ENCODE assay signal across 11 mouse cellular contexts in the genomic region with DNA sequence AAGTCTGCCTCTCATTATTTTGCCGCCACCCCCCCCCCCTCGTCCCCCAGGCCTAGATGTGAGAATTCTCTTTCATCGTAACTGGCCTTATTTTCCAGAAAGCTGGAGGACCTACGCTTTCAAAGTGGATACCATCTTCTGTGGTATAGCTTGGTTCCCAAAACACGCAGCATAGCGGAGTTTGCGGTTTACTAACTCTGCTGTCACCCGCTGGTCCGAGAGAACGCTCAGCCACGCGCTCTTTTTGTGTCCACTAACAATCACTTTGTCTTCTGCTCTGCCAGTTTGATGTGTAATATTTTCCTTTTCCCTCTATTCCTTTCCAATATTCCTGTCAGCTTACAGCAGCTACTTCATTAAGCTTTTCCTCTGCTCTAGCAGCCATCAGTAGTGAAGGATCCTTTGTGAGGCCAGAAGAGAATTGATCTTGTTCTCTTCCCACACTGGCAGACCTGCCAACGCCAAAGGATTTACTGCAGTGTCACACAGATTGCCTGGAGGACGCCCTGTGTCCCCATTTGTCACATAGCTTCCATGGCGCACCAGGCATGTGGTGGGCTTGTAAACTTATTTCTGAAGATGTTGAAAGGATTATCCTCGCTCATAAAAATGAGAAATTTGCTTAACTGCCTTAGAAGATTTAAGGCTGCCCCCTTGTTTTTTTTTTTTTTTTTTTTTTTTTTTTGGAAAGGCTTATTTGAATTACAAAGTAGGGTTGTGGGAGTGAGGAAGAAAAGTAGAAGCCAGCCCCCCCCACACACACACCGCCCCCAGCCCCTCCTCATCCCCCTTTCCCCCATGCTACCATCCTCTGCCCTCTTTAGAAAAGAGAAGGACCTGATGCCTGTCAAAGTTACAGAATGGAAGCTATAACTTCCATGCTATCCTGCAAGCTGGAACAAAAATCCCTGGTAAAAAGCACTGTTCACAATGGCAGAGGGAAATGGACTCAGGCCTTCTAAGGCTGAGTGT. TPM values are rescaled to one million over a fixed set of nuclear protein-coding genes. Genes with fewer than 3 reads are reported as not detected.
A peak's percentile ranks its signal among the peaks of the same experiment; 100 is the strongest.
DNase-seq lines count a peak whose midpoint lies in the region; ATAC-seq and TF ChIP-seq lines count a peak whose summit lies in the region.
"Had no signal": no experiment of that assay in that cellular context is flagged by ENCODE, and none has a peak within 500 bp of the region (broad histone marks: within the 10 kb centered on the region; RNA-seq: fewer than 3 reads in every experiment).

No protein-coding gene starts in this region.

- H3K27me3 ChIP-seq in kidney, postnatal 0 days (ENCODE audit: insufficient read depth, low read length), result no peaks in the 10 kb centered on the region; the same call in 1 of the 2 replicates
- peaks cover 37% of the 10 kb centered on the region for H3K27me3 ChIP-seq in forebrain, embryonic 12.5 days
- peaks cover 5% of the 10 kb centered on the region; the same call in 1 of the 2 replicates for H3K27me3 ChIP-seq in limb, embryonic 15.5 days
- no peaks in the 10 kb centered on the region for H3K27me3 ChIP-seq in stomach, embryonic 14.5 days (ENCODE audit: control insufficient read depth, insufficient read depth, low read length)
- 0 out of 2 replicates have a peak, but pooled peaks cover 2% of the 10 kb centered on the region for H3K27me3 ChIP-seq in liver, postnatal 0 days (ENCODE audit: insufficient read depth, low read length)

- H3K4me2 ChIP-seq in kidney, postnatal 0 days (ENCODE audit: low read length), result peak overlapping the region; percentile 21; the same call in 1 of the 2 replicates
- H3K4me2 ChIP-seq in forebrain, embryonic 12.5 days, result peak overlapping the region; percentile 52
- H3K4me2 ChIP-seq in limb, embryonic 15.5 days, result peak overlapping the region; percentile 36
- H3K4me2 ChIP-seq in stomach, embryonic 14.5 days (replicated peaks; ENCODE audit: low read depth, low read length), result peak overlapping the region; percentile 27; the same call in 1 of the 2 replicates
- no peak overlapping the region for H3K4me2 ChIP-seq in liver, postnatal 0 days (ENCODE audit: low read depth, low read length)
- H3K4me2 ChIP-seq: liver, embryonic 11.5 days had no signal

- no peak for DNase-seq in kidney, postnatal 0 days (ENCODE audit: low spot score)
- DNase-seq in kidney, postnatal 4 days, result no peak
- DNase-seq in liver, postnatal 0 days, result no peak
- no peak for DNase-seq in urinary bladder, postnatal 14 days (ENCODE audit: low spot score)

- no peaks in the 10 kb centered on the region for H3K9me3 ChIP-seq in kidney, postnatal 0 days (replicated peaks; ENCODE audit: low read length)
- no peaks in the 10 kb centered on the region for H3K9me3 ChIP-seq in forebrain, embryonic 12.5 days
- no peaks in the 10 kb centered on the region for H3K9me3 ChIP-seq in limb, embryonic 15.5 days
- H3K9me3 ChIP-seq in stomach, embryonic 14.5 days (ENCODE audit: control insufficient read depth, low read depth, low read length), result no peaks in the 10 kb centered on the region
- H3K9me3 ChIP-seq in liver, postnatal 0 days (ENCODE audit: low read length), result no peaks in the 10 kb centered on the region

- WGBS in kidney, postnatal 0 days, result 32% methylated on average over 17 of the region's 17 CpGs
- 24% methylated on average over 16 of the region's 17 CpGs for WGBS in forebrain, embryonic 12.5 days
- WGBS in limb, embryonic 15.5 days, result 35% methylated on average over 17 of the region's 17 CpGs
- WGBS in stomach, embryonic 14.5 days, result 41% methylated on average over 17 of the region's 17 CpGs
- 49% methylated on average over 17 of the region's 17 CpGs for WGBS in liver, postnatal 0 days (ENCODE audit: insufficient replicate concordance)

- no peak overlapping the region for H3K27ac ChIP-seq in kidney, postnatal 0 days
- peak overlapping the region; percentile 51; the same call in 1 of the 2 replicates for H3K27ac ChIP-seq in forebrain, embryonic 12.5 days
- H3K27ac ChIP-seq in limb, embryonic 15.5 days, result no peak overlapping the region
- no peak overlapping the region for H3K27ac ChIP-seq in stomach, embryonic 14.5 days (ENCODE audit: low read length)
- no peak overlapping the region for H3K27ac ChIP-seq in liver, postnatal 0 days (ENCODE audit: low read depth)

- no peak for TF ChIP-seq EP300 in liver, postnatal 0 days (IDR thresholded peaks at IDR 0.05; ENCODE audit: low read depth)

- no peak overlapping the region for H3K4me3 ChIP-seq in kidney, postnatal 0 days (replicated peaks; ENCODE audit: low read depth, low read length)
- peak overlapping the region; percentile 14 for H3K4me3 ChIP-seq in forebrain, embryonic 12.5 days (replicated peaks)
- H3K4me3 ChIP-seq in limb, embryonic 15.5 days, result no peak overlapping the region
- H3K4me3 ChIP-seq in stomach, embryonic 14.5 days (ENCODE audit: low read depth, low read length), result no peak overlapping the region
- H3K4me3 ChIP-seq in liver, postnatal 0 days (ENCODE audit: low read depth, low read length), result no peak overlapping the region
- H3K4me3 ChIP-seq: erythroblast, embryonic 14.5 days had no signal

- H3K9ac ChIP-seq in kidney, postnatal 0 days (ENCODE audit: low read depth, low read length), result no peak overlapping the region
- H3K9ac ChIP-seq in forebrain, embryonic 12.5 days, result peak overlapping the region; percentile 21; the same call in 1 of the 2 replicates
- no peak overlapping the region for H3K9ac ChIP-seq in limb, embryonic 15.5 days
- H3K9ac ChIP-seq in stomach, embryonic 14.5 days (replicated peaks; ENCODE audit: low read depth, low read length), result no peak overlapping the region
- H3K9ac ChIP-seq in liver, postnatal 0 days (replicated peaks), result no peak overlapping the region

- ATAC-seq in kidney, postnatal 0 days (replicated peaks; ENCODE audit: low FRiP score, low read depth), result no peak
- ATAC-seq in forebrain, embryonic 12.5 days (ENCODE audit: low FRiP score), result no peak
- ATAC-seq in limb, embryonic 15.5 days (ENCODE audit: insufficient number of reproducible peaks, low FRiP score, low TSS enrichment, low read depth), result no peak
- no peak for ATAC-seq in stomach, embryonic 14.5 days (ENCODE audit: insufficient number of reproducible peaks, insufficient read depth, low FRiP score, low read depth)
- no peak for ATAC-seq in erythroid progenitor cell, adult 5-6 weeks (replicated peaks; ENCODE audit: low FRiP score, poor library complexity, severe bottlenecking)
- no peak for ATAC-seq in liver, postnatal 0 days

- no peak for TF ChIP-seq CTCF in kidney, postnatal 0 days (IDR thresholded peaks at IDR 0.05; ENCODE audit: low read depth)
- TF ChIP-seq CTCF in liver, postnatal 0 days (IDR thresholded peaks at IDR 0.05; ENCODE audit: low read depth), result no peak

- H3K36me3 ChIP-seq in kidney, postnatal 0 days (ENCODE audit: insufficient read depth, low read length), result no peaks in the 10 kb centered on the region
- H3K36me3 ChIP-seq in forebrain, embryonic 12.5 days (replicated peaks), result no peaks in the 10 kb centered on the region
- no peaks in the 10 kb centered on the region for H3K36me3 ChIP-seq in limb, embryonic 15.5 days
- H3K36me3 ChIP-seq in stomach, embryonic 14.5 days (ENCODE audit: control insufficient read depth, insufficient read depth, low read length), result no peaks in the 10 kb centered on the region
- H3K36me3 ChIP-seq in liver, postnatal 0 days (replicated peaks; ENCODE audit: insufficient read depth, low read length), result no peaks in the 10 kb centered on the region
- H3K36me3 ChIP-seq: G1E had no signal

- H3K4me1 ChIP-seq in kidney, postnatal 0 days (replicated peaks; ENCODE audit: insufficient read depth, low read length), result no peaks in the 10 kb centered on the region
- H3K4me1 ChIP-seq in forebrain, embryonic 12.5 days, result peaks cover 54% of the 10 kb centered on the region
- H3K4me1 ChIP-seq in limb, embryonic 15.5 days, result peaks cover 13% of the 10 kb centered on the region; the same call in 1 of the 2 replicates
- no peaks in the 10 kb centered on the region for H3K4me1 ChIP-seq in stomach, embryonic 14.5 days (ENCODE audit: control insufficient read depth, insufficient read depth, low read length)
- H3K4me1 ChIP-seq in liver, postnatal 0 days (ENCODE audit: insufficient read depth), result no peaks in the 10 kb centered on the region

RNA-seq across cellular contexts. Expression of a gene that starts 4.6 kb away (rescaled TPM):
- polyA plus RNA-seq in kidney, postnatal 0 days (2015; fragmentation: Nextera tagmentation; extraction: Ambion mirVana), result 34.8 and 41.4 TPM in 2 replicates
- polyA plus RNA-seq in forebrain, embryonic 12.5 days (2016; fragmentation: Nextera tagmentation; extraction: Ambion mirVana), result 37.6 and 41.6 TPM in 2 replicates
- polyA plus RNA-seq in limb, embryonic 15.5 days (2015; fragmentation: Nextera tagmentation; extraction: Ambion mirVana), result 39.8 and 41.5 TPM in 2 replicates
- polyA plus RNA-seq in stomach, embryonic 14.5 days (2014; fragmentation: Nextera tagmentation; extraction: Ambion mirVana), result 49.0 and 51.1 TPM in 2 replicates
- total RNA-seq in erythroid progenitor cell, adult 5-6 weeks (2015; ENCODE audit: low replicate concordance), result 5.9 and 7.6 TPM in 2 replicates
- total RNA-seq in erythroid progenitor cell, adult 5-6 weeks (2017; ENCODE audit: low replicate concordance), result 16.7 and 17.9 TPM in 2 replicates
- polyA plus RNA-seq in liver, postnatal 0 days (2015; fragmentation: Nextera tagmentation; extraction: Ambion mirVana), result 7.5 and 7.8 TPM in 2 replicates
